Comparison of ENCODE assay signal across 9 mouse cellular contexts in genomic region chr4:134591506-134592061, GRCm38 (mm10). TPM values are rescaled to one million over a fixed set of nuclear protein-coding genes. Genes with fewer than 3 reads are reported as not detected.
DNase-seq lines count a peak whose midpoint lies in the region; ATAC-seq and TF ChIP-seq lines count a peak whose summit lies in the region.
"Had no signal": no experiment of that assay in that cellular context is flagged by ENCODE, and none has a peak within 500 bp of the region (broad histone marks: within the 10 kb centered on the region; RNA-seq: fewer than 3 reads in every experiment).

No protein-coding gene starts in this region.

- H3K4me2 ChIP-seq in hindbrain, embryonic 16.5 days (ENCODE audit: low read length) = no peak overlapping the region
- H3K4me2 ChIP-seq in lung, embryonic 14.5 days = no peak overlapping the region
- H3K4me2 ChIP-seq in stomach, embryonic 16.5 days (ENCODE audit: low read depth, low read length) = no peak overlapping the region

- no peak for TF ChIP-seq CTCF in gastrocnemius, adult 2 months (IDR thresholded peaks at IDR 0.05)
- no peak for TF ChIP-seq CTCF in lung, embryonic 14.5 days (IDR thresholded peaks at IDR 0.05; ENCODE audit: low read depth)

- peak overlapping the region; percentile 19; the same call in 1 of the 2 replicates for H3K4me3 ChIP-seq in gastrocnemius, adult 2 months
- H3K4me3 ChIP-seq in hindbrain, embryonic 16.5 days (ENCODE audit: low read length) = no peak overlapping the region
- no peak overlapping the region for H3K4me3 ChIP-seq in lung, embryonic 14.5 days (ENCODE audit: low read depth, low read length)
- no peak overlapping the region for H3K4me3 ChIP-seq in stomach, embryonic 16.5 days (replicated peaks; ENCODE audit: low read length)

- peak; percentile 50 to 65 for DNase-seq in layer of hippocampus, postnatal 14 days (ENCODE audit: low spot score in 2 of 2)
- DNase-seq in layer of hippocampus, adult 9-10 months (ENCODE audit: low spot score) = no peak
- peak; percentile 97 for DNase-seq in cerebellum, adult 11 months
- peak; percentile 94 for DNase-seq in gastrocnemius, adult 2 months
- DNase-seq in lung, embryonic 14.5 days = peak; percentile 83
- no peak for DNase-seq in spleen, adult 18-20 months

- no peaks in the 10 kb centered on the region for H3K36me3 ChIP-seq in hindbrain, embryonic 16.5 days (ENCODE audit: control insufficient read depth, insufficient read depth, low read length)
- no peaks in the 10 kb centered on the region for H3K36me3 ChIP-seq in lung, embryonic 14.5 days (ENCODE audit: insufficient read depth)
- H3K36me3 ChIP-seq in stomach, embryonic 16.5 days (ENCODE audit: control insufficient read depth, insufficient read depth, low read length) = no peaks in the 10 kb centered on the region

- no peaks in the 10 kb centered on the region for H3K9me3 ChIP-seq in hindbrain, embryonic 16.5 days (ENCODE audit: control insufficient read depth, low read length)
- no peaks in the 10 kb centered on the region for H3K9me3 ChIP-seq in lung, embryonic 14.5 days (ENCODE audit: low read depth, low read length)
- no peaks in the 10 kb centered on the region for H3K9me3 ChIP-seq in stomach, embryonic 16.5 days (replicated peaks; ENCODE audit: control insufficient read depth, low read length)

- H3K9ac ChIP-seq in hindbrain, embryonic 16.5 days (ENCODE audit: low read depth, low read length) = peak overlapping the region; percentile 36; the same call in 1 of the 2 replicates
- H3K9ac ChIP-seq in lung, embryonic 14.5 days = no peak overlapping the region
- H3K9ac ChIP-seq in stomach, embryonic 16.5 days (ENCODE audit: low read length) = peak overlapping the region; percentile 9; the same call in 1 of the 2 replicates

- intact Hi-C loops in gastrocnemius, adult 2 months (cut with DNase I) = loop anchor here (2.0 kb wide), 1 partner anchor 111 kb away; no protein-coding TSS in a partner anchor

- H3K27ac ChIP-seq in gastrocnemius, adult 2 months = peak overlapping the region; percentile 82
- H3K27ac ChIP-seq in hindbrain, embryonic 16.5 days (ENCODE audit: low read depth, low read length) = peak overlapping the region; percentile 81
- H3K27ac ChIP-seq in lung, embryonic 14.5 days (ENCODE audit: low read depth) = no peak overlapping the region
- no peak overlapping the region for H3K27ac ChIP-seq in stomach, embryonic 16.5 days (ENCODE audit: low read length)

- ATAC-seq in hindbrain, embryonic 16.5 days = peak; percentile 78
- ATAC-seq in lung, embryonic 14.5 days (ENCODE audit: insufficient read depth) = peak; percentile 41; the same call in 1 of the 2 replicates
- ATAC-seq in stomach, embryonic 16.5 days (ENCODE audit: insufficient read depth, low FRiP score) = no peak

- peaks cover 22% of the 10 kb centered on the region for H3K4me1 ChIP-seq in hindbrain, embryonic 16.5 days (ENCODE audit: control insufficient read depth, insufficient read depth, low read depth, low read length)
- no peaks in the 10 kb centered on the region for H3K4me1 ChIP-seq in lung, embryonic 14.5 days (ENCODE audit: insufficient read depth)
- 0 out of 2 replicates have a peak, but pooled peaks cover 9% of the 10 kb centered on the region for H3K4me1 ChIP-seq in stomach, embryonic 16.5 days (ENCODE audit: control insufficient read depth, insufficient read depth, low read length)

- WGBS in hindbrain, embryonic 16.5 days = 33% methylated on average over 10 of the region's 11 CpGs
- WGBS in lung, embryonic 14.5 days = 30% methylated on average over 11 of the region's 11 CpGs
- 47% methylated on average over 11 of the region's 11 CpGs for WGBS in stomach, embryonic 16.5 days

- H3K27me3 ChIP-seq in hindbrain, embryonic 16.5 days (replicated peaks; ENCODE audit: control insufficient read depth, insufficient read depth, low read length) = no peaks in the 10 kb centered on the region
- no peaks in the 10 kb centered on the region for H3K27me3 ChIP-seq in lung, embryonic 14.5 days (ENCODE audit: insufficient read depth, low read length)
- 0 out of 2 replicates have a peak, but pooled peaks cover 5% of the 10 kb centered on the region for H3K27me3 ChIP-seq in stomach, embryonic 16.5 days (ENCODE audit: control insufficient read depth, insufficient read depth, low read length)
- H3K27me3 ChIP-seq: CH12.LX had no signal

RNA-seq across cellular contexts. Expression of gene Selenon, which starts 39.6 kb away (rescaled TPM):
- 10 to 100 TPM; 16.6 to 18.0 TPM for total RNA-seq in layer of hippocampus, postnatal 14 days (2021)
- total RNA-seq in gastrocnemius, adult 2 months (2021) = 1 to 10 TPM; 4.4 to 6.3 TPM
- polyA plus RNA-seq in hindbrain, embryonic 16.5 days (2015; fragmentation: Nextera tagmentation; extraction: Ambion mirVana) = 6.7 and 7.0 TPM in 2 replicates
- 49.5 and 62.0 TPM in 2 replicates for polyA plus RNA-seq in lung, embryonic 14.5 days (2014; fragmentation: Nextera tagmentation; extraction: Ambion mirVana)
- 7.9 and 8.0 TPM in 2 replicates for polyA plus RNA-seq in stomach, embryonic 16.5 days (2015; fragmentation: Nextera tagmentation; extraction: Ambion mirVana)

RNA-seq across cellular contexts. Expression of gene Mtfr1l, which starts 56.4 kb away (rescaled TPM):
- total RNA-seq in layer of hippocampus, postnatal 14 days (2021) = 10 to 100 TPM; 73.0 to 77.8 TPM
- 100 to 1,000 TPM; 131 to 136 TPM for total RNA-seq in gastrocnemius, adult 2 months (2021)
- polyA plus RNA-seq in hindbrain, embryonic 16.5 days (2015; fragmentation: Nextera tagmentation; extraction: Ambion mirVana) = 176 and 182 TPM in 2 replicates
- polyA plus RNA-seq in lung, embryonic 14.5 days (2014; fragmentation: Nextera tagmentation; extraction: Ambion mirVana) = 119 and 125 TPM in 2 replicates
- polyA plus RNA-seq in stomach, embryonic 16.5 days (2015; fragmentation: Nextera tagmentation; extraction: Ambion mirVana) = 89.1 and 95.1 TPM in 2 replicates

Comparison
In these comparisons a context has a peak if more than half of its experiments do, and no peak if none do; other contexts are left out.
1. DNase-seq: peak in layer of hippocampus, postnatal 14 days (2 of 2), cerebellum, adult 11 months (single experiment), gastrocnemius, adult 2 months (single experiment) and lung, embryonic 14.5 days (single experiment); none in layer of hippocampus, adult 9-10 months (single experiment) and spleen, adult 18-20 months (0 of 2).
2. H3K27ac ChIP-seq: peak in gastrocnemius, adult 2 months (single experiment) and hindbrain, embryonic 16.5 days (single experiment); none in lung, embryonic 14.5 days (single experiment) and stomach, embryonic 16.5 days (single experiment).